Mouse (Mus musculus) thymus, adult 2 months (tissue): ENCODE measurements around the gene Nol4l.
"Not testable (repeated sequence)": the region's sequence is repeated elsewhere in the genome, so short reads cannot be mapped to it uniquely, and the experiment has no call there.

Experiments
- CTCF ChIP-seq: fragments of 200-500 bp; IDR thresholded peaks from 2 replicates; pipeline ENCODE4 v1.5.1; 2012; ENCODE audit warnings: mild to moderate bottlenecking, control low read depth, low read length, moderate library complexity, borderline replicate concordance; ENCODE audit not compliant: control insufficient read depth, poor library complexity, insufficient read depth; ENCODE audit errors: extremely low read depth
- POLR2A ChIP-seq: fragments of 200-500 bp; IDR thresholded peaks from 2 replicates; pipeline ENCODE4 v1.6.1; 2012; ENCODE audit warnings: mild to moderate bottlenecking, low read length, control low read depth, moderate library complexity; ENCODE audit not compliant: control insufficient read depth, poor library complexity, insufficient read depth; ENCODE audit errors: extremely low read depth

DNA sequence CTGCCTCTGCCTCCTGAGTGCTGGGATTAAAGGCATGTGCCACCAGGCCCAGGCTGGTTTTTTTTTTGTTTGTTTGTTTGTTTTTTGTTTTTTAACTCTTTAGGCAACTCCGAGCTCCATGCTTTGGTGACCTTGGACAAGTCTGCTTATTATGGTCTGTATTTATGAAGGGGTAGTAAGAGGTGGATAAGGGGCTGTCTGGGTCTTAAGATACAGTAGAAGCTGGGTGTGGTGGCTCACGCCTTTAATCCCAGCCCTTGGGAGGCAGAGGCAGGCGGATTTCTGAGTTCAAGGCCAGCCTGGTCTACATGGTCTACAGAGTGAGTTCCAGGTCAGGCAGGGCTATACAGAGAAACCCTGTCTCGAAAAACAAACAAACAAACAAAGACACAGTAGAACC lies 34.4 kb downstream of the Nol4l start:
- TF ChIP-seq CTCF, POLR2A: not testable (repeated sequence)
